Mouse (Mus musculus) kidney, adult 2 months (tissue): ENCODE results near the gene Dennd2c. TPM values are rescaled to one million over a fixed set of nuclear protein-coding genes. Genes with fewer than 3 reads are reported as not detected.
"Not testable (repeated sequence)": the region's sequence is repeated elsewhere in the genome, so short reads cannot be mapped to it uniquely, and the experiment has no call there.

Source experiments
- DNase-seq: peaks from one replicate; pipeline ENCODE4 v3.0.0; 2021
- H3K27ac ChIP-seq: fragments of 200-500 bp; 2 replicates; pipeline ENCODE4 v1.5.1; 2012; ENCODE audit warnings: low read depth, low read length, control low read depth, inconsistent platforms; ENCODE audit not compliant: insufficient read depth
- H3K27me3 ChIP-seq: fragments of 200-500 bp; replicated peaks from 2 replicates; pipeline ENCODE4 v1.6.1; 2012; ENCODE audit warnings: mild to moderate bottlenecking, moderate library complexity, low read length, inconsistent platforms; ENCODE audit not compliant: control insufficient read depth, insufficient read depth
- H3K36me3 ChIP-seq: fragments of 200-500 bp; 2 replicates; pipeline ENCODE4 v1.6.1; 2012; ENCODE audit warnings: mild to moderate bottlenecking, moderate library complexity, low read length, inconsistent platforms; ENCODE audit not compliant: control insufficient read depth, insufficient read depth
- H3K4me1 ChIP-seq: fragments of 200-500 bp; 2 replicates; pipeline ENCODE4 v1.6.1; 2011; ENCODE audit warnings: low read length; ENCODE audit not compliant: control insufficient read depth, insufficient read depth
- H3K4me3 ChIP-seq: fragments of 200-500 bp; 2 replicates; pipeline ENCODE4 v1.5.1; 2011; ENCODE audit warnings: mild to moderate bottlenecking, low read depth, low read length, control low read depth; ENCODE audit not compliant: insufficient read depth
- CTCF ChIP-seq: fragments of 200-500 bp; conservative IDR thresholded peaks from 2 replicates; pipeline ENCODE4 v1.5.1; 2011; ENCODE audit warnings: low read depth, mild to moderate bottlenecking, control low read depth, low read length, moderate library complexity, mixed read lengths; ENCODE audit not compliant: insufficient read depth, insufficient read length
- POLR2A ChIP-seq: fragments of 200-500 bp; IDR thresholded peaks from one replicate; pipeline ENCODE4 v1.6.1; 2011; ENCODE audit warnings: low read depth, low read length, control low read depth
- WGBS: fragments of 180-500 bp; shearing (Covaris S2); methylation state at CpG from one replicate; pipeline ENCODE4 v1.1.7; 2018; 5-methylcytosine and 5-hydroxymethylcytosine counted together
- polyA plus RNA-seq: library from polyadenylated mRNA; depleted of rRNA; stranded (reverse); fragments of >200 nt; gene quantifications from 2 replicates; pipeline ENCODE4 v1.2.3, GENCODE M21; 2012

Gene Dennd2c
- polyA plus RNA-seq, 1 experiment: 0.67 TPM

- Histone ChIP-seq H3K4me1 (peaks cover 3% of the 10 kb centered on the region; the same call in 1 of the 2 replicates), H3K4me3 (peak within 1 kb of the TSS; percentile 89), H3K27me3 (no peaks in the 10 kb centered on the region), H3K27ac (peak within 1 kb of the TSS; percentile 33; the same call in 1 of the 2 replicates), H3K36me3 (peaks cover 4% of the 10 kb centered on the region)
- DNase-seq: peak; percentile 99
- under 1% methylated on average over 56 of the region's 56 CpGs for WGBS
- TF ChIP-seq POLR2A: peak; percentile 95
- no peak for TF ChIP-seq CTCF
Measured at GRCm38 (mm10) chr3:103171505-103172267, 69.3 kb downstream of the Dennd2c start, which contains the start of gene Bcas2. Bcas2 (plus strand) TSS chr3:103171655.

- 15% methylated on average over 5 of the region's 5 CpGs for WGBS
- Histone ChIP-seq H3K4me3 (peak overlapping the region; percentile 37), H3K27me3 (no peaks in the 10 kb centered on the region), H3K4me1 (peaks cover 3% of the 10 kb centered on the region; the same call in 1 of the 2 replicates), H3K27ac (no peak overlapping the region), H3K36me3 (peaks cover 4% of the 10 kb centered on the region)
- TF ChIP-seq POLR2A: no peak
- TF ChIP-seq CTCF: no peak
- no peak for DNase-seq
Measured at GRCm38 (mm10) chr3:103172615-103173014, 70.2 kb downstream of the Dennd2c start.

- DNase-seq: no peak
- TF ChIP-seq POLR2A (no peak), CTCF (no peak)
- no peaks in the 10 kb centered on the region for H3K27me3 ChIP-seq
- peaks cover 3% of the 10 kb centered on the region; the same call in 1 of the 2 replicates for H3K4me1 ChIP-seq
- no peak overlapping the region for H3K27ac ChIP-seq
- WGBS: 93% methylated on average over 4 of the region's 4 CpGs
- peaks cover 6% of the 10 kb centered on the region for H3K36me3 ChIP-seq
- H3K4me3 ChIP-seq: no peak overlapping the region
Measured at GRCm38 (mm10) chr3:103176740-103177139, 74.3 kb downstream of the Dennd2c start.

- Histone ChIP-seq H3K36me3 (peaks cover 6% of the 10 kb centered on the region), H3K4me1 (no peaks in the 10 kb centered on the region), H3K27ac (no peak overlapping the region), H3K4me3 (no peak overlapping the region), H3K27me3 (no peaks in the 10 kb centered on the region)
- TF ChIP-seq POLR2A (no peak), CTCF (no peak)
- no peak for DNase-seq
- WGBS: 94% methylated on average over 9 of the region's 9 CpGs
Measured at GRCm38 (mm10) chr3:103179527-103179926, 77.1 kb downstream of the Dennd2c start.

GRCm38 (mm10) chr3:103181171-103181570 is 78.8 kb downstream of the Dennd2c start:
- TF ChIP-seq POLR2A (no peak), CTCF (0 out of 2 replicates have a peak, but pooled peaks have one; percentile 7)
- no peak overlapping the region for H3K27ac ChIP-seq
- H3K36me3 ChIP-seq: peaks cover 2% of the 10 kb centered on the region
- H3K4me1 ChIP-seq: no peaks in the 10 kb centered on the region
- 55% methylated on average over 4 of the region's 4 CpGs for WGBS
- DNase-seq: no peak
- no peaks in the 10 kb centered on the region for H3K27me3 ChIP-seq
- H3K4me3 ChIP-seq: no peak overlapping the region

- TF ChIP-seq POLR2A: no peak
- TF ChIP-seq CTCF: no peak
- 82% methylated on average over 14 of the region's 14 CpGs for WGBS
- Histone ChIP-seq H3K4me3 (no peak overlapping the region), H3K27me3 (no peaks in the 10 kb centered on the region), H3K36me3 (no peaks in the 10 kb centered on the region; the same call in 1 of the 2 replicates), H3K27ac (no peak overlapping the region), H3K4me1 (no peaks in the 10 kb centered on the region)
- DNase-seq: no peak
Measured at GRCm38 (mm10) chr3:103182821-103183220, 80.4 kb downstream of the Dennd2c start.

- not testable (repeated sequence) for H3K27ac ChIP-seq, H3K27me3 ChIP-seq, H3K4me3 ChIP-seq, H3K36me3 ChIP-seq, H3K4me1 ChIP-seq
- DNase-seq: peak; percentile 9
Measured at GRCm38 (mm10) chr3:103184467-103184866, 82.1 kb downstream of the Dennd2c start.
